Mouse (Mus musculus) ovary, postnatal 14 days (tissue): ENCODE measurements around the gene Sfpq.

ENCODE experiments used
- DNase-seq: peaks from one replicate; pipeline ENCODE4 v3.0.0; 2022; ENCODE audit warnings: low spot score

The Sfpq gene

GRCm38 (mm10) chr4:127027228-127028190 is 6.4 kb downstream of the Sfpq start:
- no peak for DNase-seq

GRCm38 (mm10) chr4:127037158-127037557 is 16.0 kb downstream of the Sfpq start:
- DNase-seq = no peak

GRCm38 (mm10) chr4:127037908-127038827 is 17.0 kb downstream of the Sfpq start:
- no peak for DNase-seq

- DNase-seq = no peak
These were observed 17.8 kb downstream of the Sfpq start for GRCm38 (mm10) chr4:127038828-127039349.

- DNase-seq = no peak
These were observed 18.9 kb downstream of the Sfpq start for GRCm38 (mm10) chr4:127039871-127040483.

DNA sequence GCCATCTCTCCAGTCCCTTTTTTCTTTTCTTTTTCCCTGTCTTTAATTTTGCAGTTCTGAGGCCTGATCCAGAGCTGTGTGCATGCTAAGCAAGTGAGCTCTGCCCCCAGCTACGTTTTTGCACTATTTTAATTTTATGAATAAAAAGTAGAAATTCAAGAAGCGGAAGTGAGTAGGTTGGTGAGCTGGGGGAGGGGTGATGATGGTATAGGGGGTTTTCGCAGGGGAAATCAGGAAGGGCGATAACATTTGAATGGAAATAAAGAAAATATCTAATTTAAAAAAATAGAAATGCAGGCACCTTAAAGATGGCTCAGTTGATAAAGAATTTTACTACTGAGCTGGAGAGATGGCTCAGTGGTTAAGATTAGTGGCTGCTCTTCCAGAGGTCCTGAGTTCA is 22.4 kb downstream of the Sfpq start:
- DNase-seq = no peak

GRCm38 (mm10) chr4:127051121-127051520 is 30.0 kb downstream of the Sfpq start:
- DNase-seq = no peak

DNA sequence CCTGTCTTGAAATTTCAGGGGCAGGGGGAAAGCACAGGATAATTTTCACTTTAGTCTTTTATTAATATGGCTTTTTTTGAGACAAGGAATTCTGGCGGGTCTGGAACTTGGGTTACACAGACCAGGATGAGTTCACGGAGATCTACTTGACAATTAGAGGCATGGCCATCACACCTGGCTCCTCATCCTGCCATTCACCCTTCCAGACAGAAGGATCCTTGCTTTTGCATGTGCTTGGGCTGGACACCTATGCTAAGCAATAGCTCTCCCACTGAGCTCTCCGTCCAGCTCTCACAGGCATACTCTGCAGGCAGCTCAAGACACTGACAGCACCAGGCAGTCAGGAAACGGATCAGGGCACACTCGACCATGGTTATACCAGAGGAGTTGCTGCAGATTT is 31.9 kb downstream of the Sfpq start:
- DNase-seq = no peak

DNA sequence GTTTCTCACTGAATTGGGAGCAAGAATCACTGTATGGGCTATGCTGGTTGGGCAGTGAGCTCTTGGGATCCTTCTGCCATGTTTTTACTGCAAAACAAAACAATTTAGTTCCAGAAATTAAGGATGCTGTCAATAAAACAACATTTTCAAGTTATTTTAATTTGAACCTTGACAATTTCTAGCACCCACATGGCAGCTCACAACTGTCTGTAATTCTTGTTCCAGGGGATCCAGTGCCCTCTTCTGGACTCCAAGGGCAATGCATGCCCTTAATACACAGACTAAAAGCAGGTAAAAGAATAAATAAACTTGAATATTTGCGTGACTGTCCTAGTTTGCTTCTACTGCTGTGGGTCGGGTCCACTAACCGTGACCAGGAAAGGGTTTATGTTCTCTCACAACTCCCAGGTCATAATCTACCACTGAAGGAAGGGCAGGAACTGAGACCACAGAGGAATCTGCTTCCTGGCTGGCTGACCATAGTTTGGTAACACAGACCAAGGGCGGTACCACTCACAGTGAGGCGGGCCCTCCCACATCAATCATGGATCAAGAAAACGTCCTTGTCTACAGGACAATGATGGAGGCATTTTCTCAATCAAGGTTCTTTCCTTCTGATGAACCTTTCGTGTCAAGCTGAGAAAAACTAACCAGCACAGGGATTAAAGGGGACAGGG is 33.5 kb downstream of the Sfpq start:
- no peak for DNase-seq

DNA sequence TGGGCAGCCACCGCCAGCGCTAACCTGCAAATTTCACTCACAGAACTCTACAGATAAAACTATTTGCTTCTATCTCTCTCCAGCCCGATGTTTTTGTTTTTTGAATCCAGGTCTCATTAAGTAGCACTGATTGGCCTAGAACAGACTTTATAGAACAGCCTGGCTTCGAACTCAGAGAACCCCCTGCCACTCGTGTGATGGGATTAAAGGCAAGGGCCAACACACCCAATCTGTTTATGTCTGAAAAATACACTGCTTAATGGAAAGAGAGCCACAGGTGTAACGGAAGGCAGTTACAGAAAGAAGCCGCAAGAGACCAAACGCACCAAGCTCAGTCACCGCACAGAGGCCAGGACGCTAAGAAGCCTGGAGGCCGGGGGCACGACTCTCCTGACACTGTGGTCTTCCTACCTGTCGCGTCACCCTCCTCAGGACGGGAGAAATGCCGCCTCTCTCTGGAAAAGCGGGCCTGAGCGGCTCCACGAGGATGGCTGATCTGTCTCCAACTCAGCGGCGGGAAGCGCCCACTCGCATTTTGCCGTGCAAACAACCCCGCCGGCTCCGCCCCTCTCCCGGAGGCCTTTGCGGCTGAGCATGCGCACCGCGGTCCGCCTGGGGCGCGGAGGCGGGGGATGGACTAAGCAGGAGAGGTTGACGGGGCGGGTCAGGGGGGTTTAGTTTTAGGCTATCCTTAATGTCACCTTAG is 39.6 kb downstream of the Sfpq start, which contains the start of gene Zmym1:
TSS of gene Zmym1 (minus strand) at position 568 of the 706 bp plus-strand sequence.
- peak; percentile 86 for DNase-seq

GRCm38 (mm10) chr4:127064051-127064450 is 42.9 kb downstream of the Sfpq start:
- no peak for DNase-seq

DNA sequence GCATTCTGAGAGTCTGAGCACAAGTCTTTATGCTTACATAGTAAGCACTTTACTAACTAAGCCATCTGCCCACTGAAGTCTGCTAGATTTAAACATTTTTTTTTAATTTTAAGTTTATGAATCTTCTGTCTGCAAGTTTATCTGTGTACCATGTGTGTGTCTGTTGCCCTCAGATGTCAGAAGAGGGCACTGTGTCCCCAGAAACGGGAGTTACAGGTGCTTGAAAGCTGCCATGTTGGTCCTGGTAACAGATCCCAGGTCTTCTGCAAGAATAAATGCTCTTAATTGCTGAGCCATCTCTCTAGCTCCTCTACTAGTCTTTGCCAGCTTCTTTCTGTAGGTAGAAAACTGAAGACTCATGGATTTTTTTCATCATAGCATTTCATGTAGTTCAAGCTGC is 53.8 kb downstream of the Sfpq start:
- no peak for DNase-seq

DNA sequence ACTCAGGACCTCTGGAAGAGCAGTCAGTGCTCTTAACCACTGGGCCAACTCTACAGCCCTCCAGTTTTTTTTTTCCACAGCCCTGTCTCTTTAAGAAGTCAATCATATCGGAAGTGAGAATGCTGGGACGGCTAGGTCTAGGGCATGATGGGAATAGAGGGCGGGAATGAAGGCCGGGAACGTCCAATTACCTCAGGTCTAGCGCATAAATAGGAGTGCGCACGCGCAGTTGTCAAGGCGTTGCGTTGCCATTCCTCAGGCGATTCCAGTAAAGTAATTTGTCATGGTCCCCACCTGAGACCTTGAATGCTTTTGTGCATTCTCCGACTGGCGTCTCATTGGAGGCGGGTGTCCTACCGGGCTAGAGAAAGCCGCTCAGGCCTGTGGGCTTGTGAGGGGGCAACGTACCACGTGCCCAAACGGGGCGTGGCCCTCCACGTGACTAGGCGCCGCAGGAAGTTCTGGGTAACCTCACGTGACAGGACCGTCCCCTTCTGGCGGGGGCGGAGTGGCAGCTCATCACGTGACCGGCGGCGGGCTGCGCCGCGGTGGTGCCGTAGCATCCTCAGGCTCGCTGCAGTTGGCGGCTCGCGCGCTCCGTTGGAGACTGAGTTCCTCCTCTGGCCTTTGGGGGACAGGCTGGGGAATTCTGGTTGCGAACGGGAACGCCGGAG is 55.9 kb downstream of the Sfpq start, which contains the start of gene Zmym6:
TSS of gene Zmym6 (plus strand) at position 509 of the 674 bp plus-strand sequence.
- peak; percentile 90 for DNase-seq

GRCm38 (mm10) chr4:127080806-127081205 is 59.7 kb downstream of the Sfpq start:
- DNase-seq = no peak

DNA sequence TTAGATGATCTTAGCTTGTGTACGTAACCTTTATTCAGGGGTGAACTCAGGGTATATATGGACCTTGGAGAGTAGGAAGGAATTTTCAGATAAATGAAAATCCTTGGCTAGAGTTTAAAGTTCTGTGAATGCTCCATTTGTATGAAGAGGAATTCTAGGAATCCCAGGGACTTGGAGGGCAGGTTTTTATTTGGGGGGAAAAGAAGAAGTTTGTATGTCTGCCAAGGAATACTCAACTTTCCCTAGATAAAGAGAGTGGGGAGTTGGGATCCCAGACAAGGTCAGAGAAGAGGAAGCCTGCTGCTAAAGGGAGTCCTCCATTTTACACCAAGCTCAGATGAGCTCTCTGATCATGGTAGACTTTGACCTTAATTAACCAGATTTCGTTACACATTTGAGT is 62.0 kb downstream of the Sfpq start:
- no peak for DNase-seq

- no peak for DNase-seq
These were observed 64.6 kb downstream of the Sfpq start for GRCm38 (mm10) chr4:127085761-127086160.
